Mouse (Mus musculus) kidney, embryonic 14.5 days (tissue): ENCODE data around the gene Mapk14. TPM values are rescaled to one million over a fixed set of nuclear protein-coding genes. Genes with fewer than 3 reads are reported as not detected.

Experiments
- ATAC-seq: fragments of 200-750 bp; cut with Nextera tagmentation; 2 replicates; pipeline ENCODE4 v1.8.0; 2017; ENCODE audit warnings: moderate number of reproducible peaks, mild to moderate bottlenecking, moderate TSS enrichment, moderate library complexity; ENCODE audit not compliant: low FRiP score, low TSS enrichment
- H3K27ac ChIP-seq: fragments of 300-500 bp; sonication (generic); 2 replicates; pipeline ENCODE4 v1.5.1; 2014; ENCODE audit warnings: low read depth, mild to moderate bottlenecking, low read length, moderate library complexity, mixed read lengths
- H3K27me3 ChIP-seq: fragments of 300-500 bp; sonication (generic); 2 replicates; pipeline ENCODE4 v1.6.1; 2014; ENCODE audit warnings: mild to moderate bottlenecking, low read length; ENCODE audit not compliant: control insufficient read depth, insufficient read depth
- H3K36me3 ChIP-seq: fragments of 300-500 bp; sonication (generic); 2 replicates; pipeline ENCODE4 v1.6.1; 2014; ENCODE audit warnings: low read length, mixed read lengths; ENCODE audit not compliant: control insufficient read depth, insufficient read depth
- H3K4me1 ChIP-seq: fragments of 300-500 bp; sonication (generic); 2 replicates; pipeline ENCODE4 v1.6.1; 2014; ENCODE audit warnings: low read length, mixed read lengths; ENCODE audit not compliant: control insufficient read depth, insufficient read depth
- H3K4me2 ChIP-seq: fragments of 300-500 bp; sonication (generic); replicated peaks from 2 replicates; pipeline ENCODE4 v1.6.1; 2014; ENCODE audit warnings: low read depth, mild to moderate bottlenecking, low read length
- H3K4me3 ChIP-seq: fragments of 300-500 bp; sonication (generic); 2 replicates; pipeline ENCODE4 v1.5.1; 2014; ENCODE audit warnings: mild to moderate bottlenecking, low read length
- H3K9ac ChIP-seq: fragments of 300-500 bp; sonication (generic); 2 replicates; pipeline ENCODE4 v1.6.1; 2014; ENCODE audit warnings: low read depth, mild to moderate bottlenecking, low read length, moderate library complexity
- H3K9me3 ChIP-seq: fragments of 300-500 bp; sonication (generic); 2 replicates; pipeline ENCODE4 v1.6.1; 2016; ENCODE audit warnings: low read length; ENCODE audit not compliant: control insufficient read depth
- WGBS: fragments of 180-500 bp; shearing (Covaris S2); extraction: QIAGEN DNeasy Blood & Tissue Kit; methylation state at CpG from one replicate; pipeline ENCODE4 v1.1.7; 2014; 5-methylcytosine and 5-hydroxymethylcytosine counted together
- polyA plus RNA-seq: library from polyadenylated mRNA; unstranded; fragments of >200 nt; fragmentation: Nextera tagmentation; extraction: Ambion mirVana; gene quantifications from 2 replicates; pipeline ENCODE4 v1.2.1, GENCODE M21; 2014

Gene Mapk14
- polyA plus RNA-seq, 1 experiment from 2014 or later: 61.6 TPM

DNA sequence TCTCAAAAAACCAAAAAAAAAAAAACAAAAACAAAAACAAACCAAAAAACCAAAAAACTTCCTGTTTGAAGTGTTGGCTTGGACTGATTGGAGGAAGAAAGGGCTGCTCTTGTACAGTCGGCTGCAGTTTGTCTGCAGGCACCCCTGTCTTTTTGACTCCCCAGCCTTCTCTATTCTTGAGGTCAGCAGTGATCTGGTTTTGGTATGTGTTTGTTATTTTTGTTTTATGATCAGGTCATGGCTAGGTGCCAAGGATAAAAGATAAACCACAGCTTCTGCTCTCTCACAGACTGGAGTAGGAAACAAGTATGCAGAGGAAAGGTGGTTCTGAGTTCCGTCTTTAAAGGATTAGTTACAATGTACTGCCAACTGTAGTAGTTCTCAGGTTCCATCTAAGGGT, 11.5 kb downstream of the Mapk14 start:
- peaks cover 12% of the 10 kb centered on the region; the same call in 1 of the 2 replicates for H3K4me1 ChIP-seq
- no peak overlapping the region for H3K4me3 ChIP-seq
- H3K4me2 ChIP-seq: no peak overlapping the region
- H3K9ac ChIP-seq: no peak overlapping the region
- no peaks in the 10 kb centered on the region for H3K9me3 ChIP-seq
- no peaks in the 10 kb centered on the region for H3K27me3 ChIP-seq
- H3K27ac ChIP-seq: no peak overlapping the region
- no peaks in the 10 kb centered on the region for H3K36me3 ChIP-seq
- WGBS: 45% methylated on average over 2 of the region's 2 CpGs
- no peak for ATAC-seq

DNA sequence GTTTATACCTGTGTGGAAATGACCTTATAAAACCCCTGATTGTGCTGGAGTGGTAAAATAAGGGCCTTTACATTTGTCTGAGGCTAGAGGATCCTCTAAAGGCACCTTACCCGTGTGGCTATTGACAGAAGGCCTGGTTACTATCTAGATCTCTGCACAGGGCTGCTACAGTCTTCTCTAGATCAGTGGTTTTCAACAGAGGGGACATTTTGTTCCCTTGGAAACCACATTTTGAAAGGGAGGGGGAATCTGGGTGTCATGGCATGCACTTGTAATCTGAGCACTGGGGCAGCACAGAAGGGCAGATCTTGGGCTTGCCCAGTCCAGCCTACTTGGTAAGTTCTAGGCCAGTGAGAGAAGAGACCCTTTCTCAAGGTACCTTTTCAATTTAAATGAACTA, 15.6 kb downstream of the Mapk14 start:
- no peaks in the 10 kb centered on the region for H3K36me3 ChIP-seq
- H3K4me2 ChIP-seq: no peak overlapping the region
- 0 out of 2 replicates have a peak, but pooled peaks cover 5% of the 10 kb centered on the region for H3K4me1 ChIP-seq
- H3K27ac ChIP-seq: no peak overlapping the region
- ATAC-seq: no peak
- H3K9me3 ChIP-seq: no peaks in the 10 kb centered on the region
- no peak overlapping the region for H3K9ac ChIP-seq
- WGBS: 50% methylated on average over 1 of the region's 1 CpGs
- no peak overlapping the region for H3K4me3 ChIP-seq
- H3K27me3 ChIP-seq: no peaks in the 10 kb centered on the region

DNA sequence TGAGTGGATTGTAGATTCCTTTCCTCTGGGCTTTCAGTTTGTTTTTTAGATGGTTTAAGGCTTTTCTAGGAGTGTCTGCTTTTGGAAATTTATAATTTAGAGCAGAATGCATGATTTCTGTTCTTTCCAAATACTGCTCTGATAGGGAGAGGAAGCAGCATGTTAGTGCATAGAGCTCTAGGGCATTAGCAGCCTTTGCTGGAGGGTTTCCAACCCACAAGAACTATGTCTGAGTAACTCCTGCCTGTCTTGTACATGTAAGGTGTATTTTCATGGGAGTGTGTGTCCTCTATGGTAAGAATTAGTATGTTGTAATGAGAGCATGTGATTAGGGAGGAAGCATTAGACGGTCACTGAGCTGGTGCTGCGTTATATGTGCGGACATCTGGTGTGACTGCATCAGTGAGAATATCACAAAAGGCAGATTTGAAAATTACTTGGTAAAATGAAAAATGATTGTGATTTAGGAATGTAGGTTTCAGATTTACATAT, 16.1 kb downstream of the Mapk14 start:
- no peak overlapping the region for H3K9ac ChIP-seq
- 89% methylated on average over 3 of the region's 3 CpGs for WGBS
- no peak for ATAC-seq
- H3K4me1 ChIP-seq: 0 out of 2 replicates have a peak, but pooled peaks cover 5% of the 10 kb centered on the region
- no peaks in the 10 kb centered on the region for H3K27me3 ChIP-seq
- no peak overlapping the region for H3K4me3 ChIP-seq
- no peak overlapping the region for H3K4me2 ChIP-seq
- no peaks in the 10 kb centered on the region for H3K9me3 ChIP-seq
- H3K36me3 ChIP-seq: no peaks in the 10 kb centered on the region
- H3K27ac ChIP-seq: no peak overlapping the region

DNA sequence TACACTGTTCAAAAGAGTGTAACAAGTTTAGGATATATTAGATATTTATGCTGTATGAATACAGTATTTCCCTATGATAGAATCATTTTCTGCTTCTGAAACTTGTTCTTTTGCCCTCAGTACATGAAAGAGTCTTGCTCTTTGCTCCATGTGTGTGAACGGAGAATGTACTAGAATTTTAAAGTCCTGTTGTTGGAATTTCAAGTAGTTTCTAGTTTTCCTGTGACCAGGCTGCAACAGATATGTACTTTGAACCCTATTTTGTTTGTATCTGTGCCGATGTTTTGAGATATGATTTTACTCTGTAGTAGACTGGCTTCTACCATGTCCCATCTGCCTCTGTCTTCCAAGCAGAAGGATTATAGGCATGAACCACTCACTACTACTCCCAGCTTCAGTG, 16.7 kb downstream of the Mapk14 start:
- Histone ChIP-seq H3K9me3 (no peaks in the 10 kb centered on the region), H3K27me3 (no peaks in the 10 kb centered on the region), H3K4me3 (no peak overlapping the region), H3K9ac (no peak overlapping the region), H3K4me2 (no peak overlapping the region), H3K36me3 (no peaks in the 10 kb centered on the region), H3K4me1 (0 out of 2 replicates have a peak, but pooled peaks cover 5% of the 10 kb centered on the region), H3K27ac (no peak overlapping the region)
- 88% methylated on average over 2 of the region's 2 CpGs for WGBS
- ATAC-seq: no peak

DNA sequence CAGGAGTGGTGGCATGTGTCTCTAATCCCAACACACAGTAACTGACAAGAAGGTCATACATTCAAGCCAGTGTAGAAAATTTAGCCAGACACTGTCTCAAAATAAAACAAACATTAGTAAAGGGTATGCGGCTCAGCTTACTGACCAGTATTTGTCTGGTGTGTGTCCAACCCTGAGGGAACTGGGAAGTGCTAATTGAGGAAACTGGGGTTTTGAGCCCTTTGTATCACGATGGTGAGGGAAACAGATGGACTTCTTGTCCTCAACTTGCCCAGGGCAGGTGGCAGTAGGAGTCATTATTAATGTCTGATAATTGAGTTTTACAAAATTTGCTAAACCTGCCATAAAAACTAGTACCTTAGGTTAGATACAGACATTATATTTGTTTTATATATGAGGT, 17.9 kb downstream of the Mapk14 start:
- Histone ChIP-seq H3K36me3 (peaks cover 4% of the 10 kb centered on the region), H3K4me3 (no peak overlapping the region), H3K27ac (no peak overlapping the region), H3K9me3 (no peaks in the 10 kb centered on the region), H3K27me3 (no peaks in the 10 kb centered on the region), H3K4me1 (0 out of 2 replicates have a peak, but pooled peaks cover 5% of the 10 kb centered on the region), H3K9ac (no peak overlapping the region), H3K4me2 (no peak overlapping the region)
- WGBS: 52% methylated on average over 2 of the region's 2 CpGs
- ATAC-seq: no peak

DNA sequence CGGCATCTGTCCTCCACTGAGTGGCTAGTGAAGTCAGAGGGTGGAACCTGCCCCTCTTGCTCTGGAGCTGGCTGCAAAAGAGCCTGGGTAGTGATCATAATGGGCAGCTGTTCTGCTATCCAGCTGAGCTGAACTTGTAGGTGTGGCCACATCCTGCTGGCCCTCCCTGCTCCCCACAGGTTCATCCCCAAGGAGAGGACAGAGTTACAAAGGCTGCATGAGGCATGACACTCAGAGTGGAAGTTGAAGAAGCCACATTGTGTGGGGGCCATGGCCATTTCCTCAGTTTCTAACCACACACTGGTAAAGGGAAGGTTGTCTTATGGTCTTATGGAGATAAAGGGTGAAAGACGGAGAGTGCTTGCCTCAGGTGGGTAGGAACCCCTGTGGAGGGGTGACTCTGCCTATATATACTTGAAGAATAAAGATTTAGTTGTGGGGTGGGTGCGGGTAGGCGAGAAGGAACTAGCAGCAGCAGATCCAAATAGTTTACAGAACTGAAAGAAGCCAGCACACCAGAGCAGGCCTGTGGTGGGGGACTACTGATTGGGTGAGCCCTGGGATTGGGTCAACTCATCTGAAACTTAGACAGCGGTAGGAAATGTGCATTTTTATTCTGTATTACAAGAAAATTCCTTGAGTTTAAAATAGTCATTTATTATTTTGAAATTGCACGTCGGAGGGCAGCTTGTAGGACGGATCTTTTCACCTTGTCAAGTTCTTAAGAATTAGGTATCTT, 18.6 kb downstream of the Mapk14 start:
- Histone ChIP-seq H3K4me3 (no peak overlapping the region), H3K9ac (no peak overlapping the region), H3K27ac (no peak overlapping the region), H3K4me2 (no peak overlapping the region), H3K36me3 (peaks cover 11% of the 10 kb centered on the region), H3K27me3 (no peaks in the 10 kb centered on the region), H3K4me1 (0 out of 2 replicates have a peak, but pooled peaks cover 5% of the 10 kb centered on the region), H3K9me3 (no peaks in the 10 kb centered on the region)
- ATAC-seq: no peak
- WGBS: 85% methylated on average over 8 of the region's 8 CpGs

DNA sequence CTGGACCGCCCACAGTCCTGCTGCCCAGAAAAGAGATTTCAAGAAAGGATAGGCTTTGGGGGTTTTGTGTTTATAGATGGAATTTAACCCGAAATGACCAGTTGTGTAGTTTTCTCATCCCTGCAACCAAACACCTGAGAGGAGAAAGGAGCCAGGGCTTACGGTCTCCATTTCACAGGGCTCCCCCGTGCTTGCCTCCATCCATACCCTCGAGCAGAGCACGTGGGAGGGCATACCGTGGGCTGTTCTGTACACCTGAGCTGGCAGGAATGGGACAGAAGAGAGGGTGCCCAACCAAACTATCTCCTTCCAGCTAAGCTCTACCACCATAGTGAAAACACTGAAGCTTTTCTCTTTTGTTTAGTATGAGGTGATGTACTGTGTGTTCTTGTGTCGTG, 19.2 kb downstream of the Mapk14 start:
- H3K36me3 ChIP-seq: peaks cover 17% of the 10 kb centered on the region
- H3K4me3 ChIP-seq: no peak overlapping the region
- no peak overlapping the region for H3K9ac ChIP-seq
- WGBS: 64% methylated on average over 8 of the region's 8 CpGs
- H3K9me3 ChIP-seq: no peaks in the 10 kb centered on the region
- H3K27me3 ChIP-seq: no peaks in the 10 kb centered on the region
- no peak overlapping the region for H3K4me2 ChIP-seq
- 0 out of 2 replicates have a peak, but pooled peaks cover 5% of the 10 kb centered on the region for H3K4me1 ChIP-seq
- no peak overlapping the region for H3K27ac ChIP-seq
- ATAC-seq: no peak

DNA sequence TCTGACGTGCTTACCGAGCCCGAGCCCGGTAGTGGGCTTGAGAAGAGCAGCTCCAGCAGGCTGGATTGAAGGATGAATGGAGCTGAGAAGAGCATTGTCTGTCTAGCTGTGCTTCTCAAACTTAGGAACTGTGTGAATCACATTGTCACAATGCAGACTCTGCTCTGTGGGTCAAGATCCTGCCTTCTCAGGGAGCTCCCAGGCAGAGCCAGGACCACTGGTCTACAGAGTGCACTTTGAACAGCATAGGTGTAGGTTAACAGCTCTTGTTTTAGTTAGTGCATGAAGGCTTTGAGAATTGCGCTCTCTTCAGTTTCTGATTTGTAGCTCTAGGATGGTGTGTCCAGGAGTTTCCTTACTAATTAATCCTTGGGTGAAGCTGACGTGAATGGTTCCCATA, 20.1 kb downstream of the Mapk14 start:
- no peak for ATAC-seq
- 87% methylated on average over 6 of the region's 6 CpGs for WGBS
- H3K36me3 ChIP-seq: peaks cover 26% of the 10 kb centered on the region
- H3K4me1 ChIP-seq: 0 out of 2 replicates have a peak, but pooled peaks cover 5% of the 10 kb centered on the region
- no peaks in the 10 kb centered on the region for H3K9me3 ChIP-seq
- H3K27me3 ChIP-seq: no peaks in the 10 kb centered on the region
- no peak overlapping the region for H3K9ac ChIP-seq
- no peak overlapping the region for H3K4me3 ChIP-seq
- no peak overlapping the region for H3K27ac ChIP-seq
- H3K4me2 ChIP-seq: no peak overlapping the region

DNA sequence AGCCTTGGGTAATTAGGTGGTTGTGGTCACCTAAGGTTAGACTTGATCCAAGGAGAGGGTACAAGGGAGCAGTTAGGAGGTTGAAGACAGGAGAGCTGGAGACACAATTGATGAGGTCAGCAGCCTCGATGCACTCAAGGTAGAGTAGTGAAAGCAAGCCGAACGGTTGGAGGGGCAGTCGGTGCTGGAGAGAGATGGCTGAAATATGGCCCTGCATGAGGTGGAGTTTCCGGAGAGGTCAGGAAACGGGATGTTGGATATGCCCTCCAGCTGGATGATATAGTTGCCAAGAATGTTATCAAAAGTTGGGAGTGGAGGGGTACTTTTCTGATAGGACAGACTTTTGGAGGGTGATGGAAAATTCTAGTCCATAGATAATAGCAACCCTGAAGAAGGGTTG, 21.2 kb downstream of the Mapk14 start:
- Histone ChIP-seq H3K9ac (no peak overlapping the region), H3K27ac (no peak overlapping the region), H3K4me1 (0 out of 2 replicates have a peak, but pooled peaks cover 5% of the 10 kb centered on the region), H3K27me3 (no peaks in the 10 kb centered on the region), H3K4me3 (no peak overlapping the region), H3K36me3 (peaks cover 36% of the 10 kb centered on the region), H3K9me3 (no peaks in the 10 kb centered on the region), H3K4me2 (no peak overlapping the region)
- ATAC-seq: no peak
- 45% methylated on average over 6 of the region's 6 CpGs for WGBS
